Mouse (Mus musculus) bone marrow, adult 2 months (tissue): ENCODE results near the gene Ensa. TPM values are rescaled to one million over a fixed set of nuclear protein-coding genes. Genes with fewer than 3 reads are reported as not detected.

ENCODE experiments used
- H3K27ac ChIP-seq: fragments of 200-500 bp; 2 replicates; pipeline ENCODE4 v1.5.1; 2012; ENCODE audit warnings: low read depth, mild to moderate bottlenecking, control low read depth, inconsistent platforms, low read length; ENCODE audit not compliant: control insufficient read depth, poor library complexity, insufficient read depth
- H3K4me1 ChIP-seq: fragments of 200-500 bp; 2 replicates; pipeline ENCODE4 v1.6.1; 2011; ENCODE audit warnings: low read length; ENCODE audit not compliant: control insufficient read depth, insufficient read depth
- H3K4me3 ChIP-seq: fragments of 200-500 bp; replicated peaks from 2 replicates; pipeline ENCODE3; 2011; ENCODE audit warnings: mild to moderate bottlenecking, low read depth, low read length, control low read depth; ENCODE audit not compliant: control insufficient read depth
- CTCF ChIP-seq: fragments of 200-500 bp; IDR thresholded peaks from 2 replicates; pipeline ENCODE4 v1.5.1; 2011; ENCODE audit warnings: low read length, control low read depth; ENCODE audit not compliant: control insufficient read depth, insufficient read depth
- POLR2A ChIP-seq: fragments of 200-500 bp; IDR thresholded peaks from 2 replicates; pipeline ENCODE4 v1.6.1; 2011; ENCODE audit warnings: low read depth, mild to moderate bottlenecking, control low read depth, low read length, borderline replicate concordance; ENCODE audit not compliant: control insufficient read depth
- WGBS: fragments of 180-500 bp; shearing (Covaris S2); methylation state at CpG from one replicate; pipeline ENCODE4 v1.1.7; 2018; 5-methylcytosine and 5-hydroxymethylcytosine counted together
- polyA plus RNA-seq: library from polyadenylated mRNA; stranded (reverse); fragments of >200 nt; gene quantifications from 2 replicates; pipeline ENCODE4 v1.2.4, GENCODE M21; 2011; ENCODE audit warnings: low replicate concordance; ENCODE audit not compliant: missing spikeins, insufficient read depth, insufficient read length

Gene Ensa
- polyA plus RNA-seq, 1 experiment: 36.2 TPM

- TF ChIP-seq CTCF (no peak), POLR2A (no peak)
- Histone ChIP-seq H3K4me1 (peaks cover 11% of the 10 kb centered on the region), H3K4me3 (peak overlapping the region; percentile 35), H3K27ac (peak overlapping the region; percentile 59; the same call in 1 of the 2 replicates)
- WGBS: 40% methylated on average over 7 of the region's 7 CpGs
Observed at GRCm38 (mm10) chr3:95662724-95663449, 38.1 kb downstream of the Ensa start.

GRCm38 (mm10) chr3:95663486-95663885, 38.7 kb downstream of the Ensa start:
- TF ChIP-seq CTCF: no peak
- TF ChIP-seq POLR2A: no peak
- H3K27ac ChIP-seq: peak overlapping the region; percentile 6; the same call in 1 of the 2 replicates
- H3K4me1 ChIP-seq: peaks cover 14% of the 10 kb centered on the region
- WGBS: 45% methylated on average over 2 of the region's 2 CpGs
- peak overlapping the region; percentile 23 for H3K4me3 ChIP-seq

GRCm38 (mm10) chr3:95663969-95664608, 39.3 kb downstream of the Ensa start:
- Histone ChIP-seq H3K27ac (no peak overlapping the region; the same call in 1 of the 2 replicates), H3K4me1 (peaks cover 16% of the 10 kb centered on the region), H3K4me3 (no peak overlapping the region)
- WGBS: 85% methylated on average over 3 of the region's 3 CpGs
- TF ChIP-seq CTCF (no peak), POLR2A (no peak)

GRCm38 (mm10) chr3:95664940-95665352, 40.2 kb downstream of the Ensa start:
- H3K4me1 ChIP-seq: peaks cover 19% of the 10 kb centered on the region
- 84% methylated on average over 4 of the region's 4 CpGs for WGBS
- TF ChIP-seq POLR2A (no peak), CTCF (no peak)
- H3K27ac ChIP-seq: peak overlapping the region; percentile 48; the same call in 1 of the 2 replicates
- no peak overlapping the region for H3K4me3 ChIP-seq

GRCm38 (mm10) chr3:95666124-95666844, 41.5 kb downstream of the Ensa start:
- 70% methylated on average over 6 of the region's 6 CpGs for WGBS
- Histone ChIP-seq H3K4me1 (peaks cover 20% of the 10 kb centered on the region), H3K4me3 (no peak overlapping the region), H3K27ac (no peak overlapping the region; the same call in 1 of the 2 replicates)
- no peak for TF ChIP-seq CTCF
- TF ChIP-seq POLR2A: no peak

DNA sequence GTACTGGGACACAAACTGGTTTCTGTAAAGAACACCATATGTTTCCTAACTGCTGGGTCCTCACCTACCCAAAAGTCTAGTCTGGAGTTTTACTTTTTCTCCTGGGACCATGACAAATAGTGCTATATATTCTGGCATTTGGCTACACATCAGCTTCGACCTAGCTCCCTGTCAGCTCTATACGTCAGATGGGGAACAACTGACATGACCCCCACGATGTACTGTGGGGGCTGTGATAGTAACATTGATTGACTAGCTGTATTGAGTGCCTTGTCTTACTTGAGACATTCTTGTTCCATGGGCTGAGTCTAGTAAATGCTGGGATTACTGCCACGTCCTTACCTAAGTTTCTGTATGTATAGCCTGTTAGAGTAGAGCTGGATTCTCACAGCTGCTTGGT, 42.7 kb downstream of the Ensa start:
- H3K27ac ChIP-seq: peak overlapping the region; percentile 96; the same call in 1 of the 2 replicates
- no peak for TF ChIP-seq CTCF
- TF ChIP-seq POLR2A: no peak
- 50% methylated on average over 4 of the region's 4 CpGs for WGBS
- peaks cover 23% of the 10 kb centered on the region for H3K4me1 ChIP-seq
- no peak overlapping the region for H3K4me3 ChIP-seq

GRCm38 (mm10) chr3:95668026-95668425, 43.2 kb downstream of the Ensa start:
- Histone ChIP-seq H3K4me3 (peak overlapping the region; percentile 16), H3K27ac (peak overlapping the region; percentile 96), H3K4me1 (peaks cover 25% of the 10 kb centered on the region)
- 35% methylated on average over 7 of the region's 7 CpGs for WGBS
- TF ChIP-seq CTCF: no peak
- TF ChIP-seq POLR2A: no peak
